Mouse (Mus musculus): ENCODE measurements around the gene Nog.

DNA sequence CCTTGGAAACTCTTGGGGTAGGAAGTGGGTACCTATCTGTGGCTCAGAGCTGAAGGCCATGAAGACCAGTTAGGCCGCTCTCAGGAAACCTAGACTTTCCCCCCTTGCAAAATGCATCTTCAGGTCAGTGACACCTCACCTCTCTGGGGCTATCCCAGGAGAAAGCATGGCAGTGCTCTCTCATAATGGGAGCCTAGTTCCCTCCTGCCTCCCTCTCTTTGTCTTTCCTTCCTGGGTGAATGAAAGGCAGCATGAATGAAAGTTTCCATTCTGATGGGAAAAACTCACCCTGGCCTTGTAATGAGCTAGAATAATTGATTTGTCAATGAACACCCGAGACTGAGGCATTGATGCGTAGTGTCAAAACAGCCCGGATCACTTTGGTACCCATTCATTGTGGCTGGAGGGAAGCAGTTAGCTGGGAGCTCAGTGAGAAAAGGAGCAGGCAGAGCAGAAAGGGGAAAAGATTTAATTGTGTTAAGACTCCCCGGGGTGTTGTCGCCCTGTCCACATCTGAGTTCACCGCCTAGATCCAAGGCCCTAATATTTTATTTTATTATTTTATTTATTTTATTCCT, 42.7 kb downstream of the Nog start:
- no peak for TF ChIP-seq CTCF (conservative IDR thresholded peaks at IDR 0.05; ENCODE audit: insufficient read depth, insufficient read length, low read depth, low read length)
- TF ChIP-seq POLR2A (IDR thresholded peaks at IDR 0.05; ENCODE audit: low read depth, low read length): no peak

Measured in kidney, adult 2 months (tissue).